Mouse (Mus musculus): ENCODE measurements around the gene Fxyd4. TPM values are rescaled to one million over a fixed set of nuclear protein-coding genes. Genes with fewer than 3 reads are reported as not detected.

The Fxyd4 gene
- polyA plus RNA-seq, 1 experiment from 2014 or later, result 1.8 TPM

GRCm38 (mm10) chr6:117901510-117902402 lies 35.7 kb downstream of the Fxyd4 start:
- Histone ChIP-seq H3K4me2 (ENCODE audit: low read length) (no peak overlapping the region), H3K36me3 (ENCODE audit: control insufficient read depth, insufficient read depth, low read length) (no peaks in the 10 kb centered on the region), H3K9ac (ENCODE audit: low read depth, low read length) (no peak overlapping the region), H3K27ac (ENCODE audit: low read length) (no peak overlapping the region), H3K4me1 (ENCODE audit: control insufficient read depth, insufficient read depth, low read length) (peaks cover 5% of the 10 kb centered on the region), H3K4me3 (ENCODE audit: low read depth, low read length) (no peak overlapping the region), H3K9me3 (replicated peaks; ENCODE audit: control insufficient read depth, low read length, poor library complexity, severe bottlenecking) (no peaks in the 10 kb centered on the region), H3K27me3 (ENCODE audit: control insufficient read depth, insufficient read depth, low read depth, low read length) (no peaks in the 10 kb centered on the region)
- 76% methylated on average over 9 of the region's 9 CpGs for WGBS
- ATAC-seq, result no peak

GRCm38 (mm10) chr6:117900126-117901080 lies 37.1 kb downstream of the Fxyd4 start, which contains the start of gene Hnrnpf:
TSS of gene Hnrnpf (plus strand) at chr6:117900324.
- 85% methylated on average over 17 of the region's 17 CpGs for WGBS
- H3K4me1 ChIP-seq (ENCODE audit: control insufficient read depth, insufficient read depth, low read length), result peaks cover 1% of the 10 kb centered on the region
- no peaks in the 10 kb centered on the region for H3K36me3 ChIP-seq (ENCODE audit: control insufficient read depth, insufficient read depth, low read length)
- no peaks in the 10 kb centered on the region for H3K27me3 ChIP-seq (ENCODE audit: control insufficient read depth, insufficient read depth, low read depth, low read length)
- no peak within 1 kb of the TSS for H3K4me2 ChIP-seq (ENCODE audit: low read length)
- ATAC-seq, result no peak
- no peak within 1 kb of the TSS for H3K27ac ChIP-seq (ENCODE audit: low read length)
- no peak within 1 kb of the TSS for H3K4me3 ChIP-seq (ENCODE audit: low read depth, low read length)
- H3K9ac ChIP-seq (ENCODE audit: low read depth, low read length), result no peak within 1 kb of the TSS
- no peaks in the 10 kb centered on the region for H3K9me3 ChIP-seq (replicated peaks; ENCODE audit: control insufficient read depth, low read length, poor library complexity, severe bottlenecking)

- 88% methylated on average over 5 of the region's 5 CpGs for whole genome bisulfite sequencing
- no peaks in the 10 kb centered on the region for H3K9me3 ChIP-seq (replicated peaks; ENCODE audit: control insufficient read depth, low read length, poor library complexity, severe bottlenecking)
- H3K4me2 ChIP-seq (ENCODE audit: low read length), result no peak overlapping the region
- no peak for ATAC-seq
- no peak overlapping the region for H3K4me3 ChIP-seq (ENCODE audit: low read depth, low read length)
- H3K4me1 ChIP-seq (ENCODE audit: control insufficient read depth, insufficient read depth, low read length), result no peaks in the 10 kb centered on the region
- no peaks in the 10 kb centered on the region for H3K36me3 ChIP-seq (ENCODE audit: control insufficient read depth, insufficient read depth, low read length)
- H3K9ac ChIP-seq (ENCODE audit: low read depth, low read length), result no peak overlapping the region
- no peaks in the 10 kb centered on the region for H3K27me3 ChIP-seq (ENCODE audit: control insufficient read depth, insufficient read depth, low read depth, low read length)
- no peak overlapping the region for H3K27ac ChIP-seq (ENCODE audit: low read length)
Observed at GRCm38 (mm10) chr6:117897800-117898199, 39.7 kb downstream of the Fxyd4 start.

- Histone ChIP-seq H3K4me2 (ENCODE audit: low read length) (no peak overlapping the region), H3K27ac (ENCODE audit: low read length) (no peak overlapping the region), H3K9ac (ENCODE audit: low read depth, low read length) (no peak overlapping the region), H3K36me3 (ENCODE audit: control insufficient read depth, insufficient read depth, low read length) (no peaks in the 10 kb centered on the region), H3K9me3 (replicated peaks; ENCODE audit: control insufficient read depth, low read length, poor library complexity, severe bottlenecking) (no peaks in the 10 kb centered on the region), H3K27me3 (ENCODE audit: control insufficient read depth, insufficient read depth, low read depth, low read length) (no peaks in the 10 kb centered on the region), H3K4me3 (ENCODE audit: low read depth, low read length) (no peak overlapping the region), H3K4me1 (ENCODE audit: control insufficient read depth, insufficient read depth, low read length) (no peaks in the 10 kb centered on the region)
- no peak for ATAC-seq
- 92% methylated on average over 2 of the region's 2 CpGs for WGBS
Observed at GRCm38 (mm10) chr6:117893435-117893834, 44.1 kb downstream of the Fxyd4 start.

GRCm38 (mm10) chr6:117892386-117892785 lies 45.1 kb downstream of the Fxyd4 start:
- Histone ChIP-seq H3K27me3 (ENCODE audit: control insufficient read depth, insufficient read depth, low read depth, low read length) (no peaks in the 10 kb centered on the region), H3K27ac (ENCODE audit: low read length) (no peak overlapping the region), H3K4me1 (ENCODE audit: control insufficient read depth, insufficient read depth, low read length) (no peaks in the 10 kb centered on the region), H3K36me3 (ENCODE audit: control insufficient read depth, insufficient read depth, low read length) (no peaks in the 10 kb centered on the region), H3K4me3 (ENCODE audit: low read depth, low read length) (no peak overlapping the region), H3K9me3 (replicated peaks; ENCODE audit: control insufficient read depth, low read length, poor library complexity, severe bottlenecking) (no peaks in the 10 kb centered on the region), H3K4me2 (ENCODE audit: low read length) (no peak overlapping the region), H3K9ac (ENCODE audit: low read depth, low read length) (no peak overlapping the region)
- WGBS, result 79% methylated on average over 3 of the region's 3 CpGs
- ATAC-seq, result no peak

- Histone ChIP-seq H3K9me3 (replicated peaks; ENCODE audit: control insufficient read depth, low read length, poor library complexity, severe bottlenecking) (no peaks in the 10 kb centered on the region), H3K4me1 (ENCODE audit: control insufficient read depth, insufficient read depth, low read length) (no peaks in the 10 kb centered on the region), H3K4me3 (ENCODE audit: low read depth, low read length) (no peak overlapping the region), H3K27ac (ENCODE audit: low read length) (no peak overlapping the region), H3K27me3 (ENCODE audit: control insufficient read depth, insufficient read depth, low read depth, low read length) (no peaks in the 10 kb centered on the region), H3K9ac (ENCODE audit: low read depth, low read length) (no peak overlapping the region), H3K4me2 (ENCODE audit: low read length) (no peak overlapping the region), H3K36me3 (ENCODE audit: control insufficient read depth, insufficient read depth, low read length) (no peaks in the 10 kb centered on the region)
- no peak for ATAC-seq
- 59% methylated on average over 14 of the region's 14 CpGs for WGBS
Observed at GRCm38 (mm10) chr6:117891369-117892160, 45.9 kb downstream of the Fxyd4 start.

- ATAC-seq, result no peak
Observed at GRCm38 (mm10) chr6:117890257-117890656, 47.2 kb downstream of the Fxyd4 start.

GRCm38 (mm10) chr6:117888642-117889096 lies 48.8 kb downstream of the Fxyd4 start:
- Histone ChIP-seq H3K27ac (ENCODE audit: low read length) (no peak overlapping the region), H3K9ac (ENCODE audit: low read depth, low read length) (no peak overlapping the region), H3K4me3 (ENCODE audit: low read depth, low read length) (no peak overlapping the region), H3K9me3 (replicated peaks; ENCODE audit: control insufficient read depth, low read length, poor library complexity, severe bottlenecking) (no peaks in the 10 kb centered on the region), H3K4me2 (ENCODE audit: low read length) (no peak overlapping the region), H3K36me3 (ENCODE audit: control insufficient read depth, insufficient read depth, low read length) (no peaks in the 10 kb centered on the region), H3K4me1 (ENCODE audit: control insufficient read depth, insufficient read depth, low read length) (no peaks in the 10 kb centered on the region), H3K27me3 (ENCODE audit: control insufficient read depth, insufficient read depth, low read depth, low read length) (no peaks in the 10 kb centered on the region)
- ATAC-seq, result no peak
- 58% methylated on average over 2 of the region's 2 CpGs for WGBS

More at GRCm38 (mm10) chr6:117890257-117890656, 47.2 kb downstream of the Fxyd4 start:
- Histone ChIP-seq H3K36me3 (ENCODE audit: control insufficient read depth, insufficient read depth, low read length) (no peaks in the 10 kb centered on the region), H3K4me3 (ENCODE audit: low read depth, low read length) (no peak overlapping the region), H3K27ac (ENCODE audit: low read length) (no peak overlapping the region), H3K4me2 (ENCODE audit: low read length) (no peak overlapping the region), H3K9me3 (replicated peaks; ENCODE audit: control insufficient read depth, low read length, poor library complexity, severe bottlenecking) (no peaks in the 10 kb centered on the region), H3K4me1 (ENCODE audit: control insufficient read depth, insufficient read depth, low read length) (no peaks in the 10 kb centered on the region), H3K9ac (ENCODE audit: low read depth, low read length) (no peak overlapping the region), H3K27me3 (ENCODE audit: control insufficient read depth, insufficient read depth, low read depth, low read length) (no peaks in the 10 kb centered on the region)
- WGBS, result 84% methylated on average over 6 of the region's 6 CpGs

All from midbrain, embryonic 16.5 days (tissue).